Mouse (Mus musculus) midbrain, embryonic 12.5 days (tissue): ENCODE measurements around the gene Emx1. TPM values are rescaled to one million over a fixed set of nuclear protein-coding genes. Genes with fewer than 3 reads are reported as not detected.

Source experiments
- ATAC-seq: fragments of 200-750 bp; cut with Nextera tagmentation; 2 replicates; pipeline ENCODE4 v1.8.0; 2017; ENCODE audit warnings: low read depth, moderate TSS enrichment, moderate library complexity; ENCODE audit not compliant: low FRiP score
- H3K27ac ChIP-seq: fragments of 300-500 bp; sonication (generic); replicated peaks from 2 replicates; pipeline ENCODE4 v1.5.1; 2016; ENCODE audit warnings: mild to moderate bottlenecking
- H3K27me3 ChIP-seq: fragments of 300-500 bp; sonication (generic); 2 replicates; pipeline ENCODE4 v1.6.1; 2016; ENCODE audit warnings: mild to moderate bottlenecking
- H3K36me3 ChIP-seq: fragments of 300-500 bp; sonication (generic); 2 replicates; pipeline ENCODE4 v1.6.1; 2016
- H3K4me1 ChIP-seq: fragments of 300-500 bp; sonication (generic); 2 replicates; pipeline ENCODE4 v1.6.1; 2016
- H3K4me2 ChIP-seq: fragments of 300-500 bp; sonication (generic); replicated peaks from 2 replicates; pipeline ENCODE4 v1.6.1; 2016; ENCODE audit warnings: mild to moderate bottlenecking, moderate library complexity
- H3K4me3 ChIP-seq: fragments of 300-500 bp; sonication (generic); 2 replicates; pipeline ENCODE4 v1.5.1; 2016; ENCODE audit warnings: mild to moderate bottlenecking
- H3K9ac ChIP-seq: fragments of 300-500 bp; sonication (generic); replicated peaks from 2 replicates; pipeline ENCODE4 v1.6.1; 2016; ENCODE audit warnings: mild to moderate bottlenecking, moderate library complexity
- H3K9me3 ChIP-seq: fragments of 300-500 bp; sonication (generic); 2 replicates; pipeline ENCODE4 v1.6.1; 2016; ENCODE audit warnings: mild to moderate bottlenecking
- WGBS: fragments of 180-500 bp; shearing (Covaris S2); methylation state at CpG from one replicate; pipeline ENCODE4 v1.1.7; 2016; 5-methylcytosine and 5-hydroxymethylcytosine counted together
- polyA plus RNA-seq: library from polyadenylated mRNA; unstranded; fragments of >200 nt; fragmentation: Nextera tagmentation; extraction: Ambion mirVana; gene quantifications from 2 replicates; pipeline ENCODE4 v1.2.1, GENCODE M21; 2016

Emx1 gene
- polyA plus RNA-seq, 1 experiment from 2014 or later = 3.3 TPM

GRCm38 (mm10) chr6:85191751-85192440 is 4.7 kb downstream of the Emx1 start:
- Histone ChIP-seq H3K9ac (no peak overlapping the region), H3K9me3 (no peaks in the 10 kb centered on the region), H3K27ac (no peak overlapping the region), H3K27me3 (peaks cover 95% of the 10 kb centered on the region), H3K4me3 (peak overlapping the region; percentile 3; the same call in 1 of the 2 replicates), H3K4me1 (peaks cover 44% of the 10 kb centered on the region), H3K4me2 (peak overlapping the region; percentile 3; the same call in 1 of the 2 replicates), H3K36me3 (no peaks in the 10 kb centered on the region)
- no peak for ATAC-seq
- 19% methylated on average over 9 of the region's 9 CpGs for WGBS

DNA sequence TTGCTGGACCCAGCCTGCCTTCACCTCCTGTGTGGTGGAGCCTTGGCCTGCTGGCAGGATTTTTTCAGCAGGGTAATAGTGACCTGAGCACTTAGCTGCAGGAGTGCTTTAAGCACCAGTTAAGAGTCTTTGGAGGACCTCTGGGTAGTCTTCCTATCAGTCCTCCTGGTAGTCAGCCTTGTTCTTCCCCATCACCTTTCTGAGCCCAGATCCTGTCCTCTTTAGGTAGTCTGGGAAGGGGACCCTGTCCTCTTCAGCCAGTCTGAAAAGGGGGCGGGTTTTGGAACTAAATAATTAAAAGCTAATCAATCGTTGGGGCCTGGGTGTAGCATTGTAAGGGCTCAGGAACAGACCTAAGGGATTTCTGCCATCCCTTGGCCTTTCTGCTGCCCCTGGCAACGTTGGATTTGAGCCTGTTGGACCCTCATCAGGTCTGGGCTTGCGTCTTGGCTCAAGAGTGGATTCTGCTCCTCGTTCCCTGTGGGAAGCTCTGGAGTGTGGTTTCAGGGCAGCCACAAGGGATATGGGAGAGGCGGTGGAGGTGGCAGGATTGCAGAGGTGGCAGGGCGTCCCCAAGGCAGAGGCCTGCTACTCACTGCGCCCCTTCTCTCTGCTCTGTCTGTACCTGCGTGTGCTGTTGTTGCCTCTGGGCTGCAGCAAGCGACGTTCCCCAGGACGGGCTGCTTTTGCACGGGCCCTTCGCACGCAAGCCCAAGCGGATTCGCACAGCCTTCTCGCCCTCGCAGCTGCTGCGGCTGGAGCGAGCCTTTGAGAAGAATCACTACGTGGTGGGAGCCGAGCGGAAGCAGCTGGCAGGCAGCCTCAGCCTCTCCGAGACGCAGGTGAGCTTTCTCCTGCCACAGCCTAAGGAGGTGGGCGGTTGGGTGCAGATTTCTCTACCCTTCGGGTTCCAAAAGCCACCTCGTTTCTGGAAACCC is 6.4 kb downstream of the Emx1 start:
- no peak for ATAC-seq
- Histone ChIP-seq H3K36me3 (no peaks in the 10 kb centered on the region), H3K4me2 (peak overlapping the region; percentile 35), H3K9ac (no peak overlapping the region), H3K4me1 (peaks cover 30% of the 10 kb centered on the region), H3K27me3 (peaks cover 85% of the 10 kb centered on the region), H3K4me3 (peak overlapping the region; percentile 19), H3K27ac (no peak overlapping the region), H3K9me3 (no peaks in the 10 kb centered on the region)
- 3% methylated on average over 29 of the region's 29 CpGs for WGBS

GRCm38 (mm10) chr6:85197951-85198350 is 10.7 kb downstream of the Emx1 start:
- Histone ChIP-seq H3K4me3 (no peak overlapping the region), H3K36me3 (no peaks in the 10 kb centered on the region), H3K4me2 (no peak overlapping the region), H3K4me1 (peaks cover 11% of the 10 kb centered on the region; the same call in 1 of the 2 replicates), H3K27me3 (peaks cover 48% of the 10 kb centered on the region), H3K9ac (no peak overlapping the region), H3K27ac (no peak overlapping the region), H3K9me3 (no peaks in the 10 kb centered on the region)
- ATAC-seq = no peak
- 74% methylated on average over 2 of the region's 2 CpGs for WGBS

- H3K4me2 ChIP-seq = no peak overlapping the region
- no peak overlapping the region for H3K9ac ChIP-seq
- H3K27me3 ChIP-seq = peaks cover 43% of the 10 kb centered on the region; the same call in 1 of the 2 replicates
- no peak overlapping the region for H3K27ac ChIP-seq
- H3K9me3 ChIP-seq = no peaks in the 10 kb centered on the region
- H3K4me3 ChIP-seq = no peak overlapping the region
- ATAC-seq = no peak
- 29% methylated on average over 16 of the region's 16 CpGs for WGBS
- 0 out of 2 replicates have a peak, but pooled peaks cover 7% of the 10 kb centered on the region for H3K4me1 ChIP-seq
- H3K36me3 ChIP-seq = no peaks in the 10 kb centered on the region
Measured at GRCm38 (mm10) chr6:85206182-85206938, 19.1 kb downstream of the Emx1 start.

DNA sequence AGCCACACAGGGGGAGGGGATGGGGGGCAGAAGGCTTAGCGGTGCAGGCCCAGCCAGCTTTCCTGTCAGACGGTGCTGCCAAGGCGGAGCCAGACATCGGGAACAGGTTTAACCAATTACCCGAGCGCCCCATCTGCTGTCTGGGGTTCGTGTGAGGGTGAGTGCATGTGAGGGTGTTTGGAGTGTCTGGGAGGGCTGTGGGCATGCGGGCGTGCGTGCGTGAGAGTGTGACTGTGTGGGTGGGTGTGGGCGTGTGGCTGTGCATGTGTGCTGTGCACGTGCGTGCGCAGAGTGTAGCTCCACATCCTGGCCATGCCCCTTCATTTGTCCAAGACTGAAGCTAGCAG is 19.7 kb downstream of the Emx1 start:
- Histone ChIP-seq H3K27ac (no peak overlapping the region), H3K27me3 (peaks cover 43% of the 10 kb centered on the region; the same call in 1 of the 2 replicates), H3K4me2 (no peak overlapping the region), H3K36me3 (no peaks in the 10 kb centered on the region), H3K9ac (no peak overlapping the region), H3K4me1 (0 out of 2 replicates have a peak, but pooled peaks cover 7% of the 10 kb centered on the region), H3K9me3 (no peaks in the 10 kb centered on the region), H3K4me3 (no peak overlapping the region)
- ATAC-seq = no peak
- WGBS = 47% methylated on average over 15 of the region's 15 CpGs

GRCm38 (mm10) chr6:85207345-85207744 is 20.1 kb downstream of the Emx1 start:
- WGBS = 72% methylated on average over 5 of the region's 5 CpGs
- Histone ChIP-seq H3K4me2 (no peak overlapping the region), H3K27me3 (peaks cover 43% of the 10 kb centered on the region; the same call in 1 of the 2 replicates), H3K9ac (no peak overlapping the region), H3K4me3 (no peak overlapping the region), H3K4me1 (0 out of 2 replicates have a peak, but pooled peaks cover 7% of the 10 kb centered on the region), H3K36me3 (no peaks in the 10 kb centered on the region), H3K27ac (no peak overlapping the region), H3K9me3 (no peaks in the 10 kb centered on the region)
- no peak for ATAC-seq

DNA sequence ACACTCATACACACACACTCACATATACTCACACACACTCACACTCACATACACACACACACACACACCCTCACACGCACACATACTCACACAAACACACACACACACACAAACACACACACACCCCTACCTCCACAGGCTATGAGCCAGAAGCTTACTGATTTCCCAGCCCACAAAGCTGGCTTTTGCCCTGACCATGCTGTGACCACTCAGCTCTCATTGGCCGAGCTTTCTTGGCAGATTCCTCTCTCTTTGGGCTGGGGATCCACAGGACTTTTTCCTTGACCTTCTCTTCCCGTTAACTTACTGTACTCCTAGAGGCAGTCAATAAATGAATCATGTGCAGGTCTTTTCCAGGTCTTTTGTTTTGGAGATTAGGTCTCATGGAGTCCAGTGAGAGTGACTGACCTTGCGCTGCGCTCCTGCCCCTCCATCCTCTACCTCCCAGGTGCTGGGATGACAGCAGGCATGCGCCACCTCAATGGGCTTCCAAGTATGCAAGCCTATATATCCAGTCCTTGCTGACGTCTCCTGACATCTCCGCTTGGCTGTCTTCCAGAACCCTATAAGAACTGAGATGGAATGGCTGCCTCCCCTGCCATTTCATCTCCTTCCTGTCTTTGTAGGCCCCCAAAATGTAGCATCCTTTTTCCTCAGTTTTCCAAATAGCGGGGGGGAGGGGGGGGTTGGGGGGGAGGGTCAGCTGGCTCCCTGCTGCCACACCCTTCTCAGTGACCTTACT is 22.2 kb downstream of the Emx1 start:
- Histone ChIP-seq H3K9ac (no peak overlapping the region), H3K4me3 (no peak overlapping the region), H3K36me3 (no peaks in the 10 kb centered on the region), H3K4me1 (0 out of 2 replicates have a peak, but pooled peaks cover 7% of the 10 kb centered on the region), H3K27me3 (peaks cover 31% of the 10 kb centered on the region; the same call in 1 of the 2 replicates), H3K27ac (no peak overlapping the region), H3K9me3 (no peaks in the 10 kb centered on the region), H3K4me2 (no peak overlapping the region)
- ATAC-seq = no peak
- WGBS = 81% methylated on average over 9 of the region's 9 CpGs

- H3K27me3 ChIP-seq = peaks cover 27% of the 10 kb centered on the region; the same call in 1 of the 2 replicates
- no peak overlapping the region for H3K4me3 ChIP-seq
- no peak overlapping the region for H3K4me2 ChIP-seq
- 50% methylated on average over 1 of the region's 1 CpGs for WGBS
- 0 out of 2 replicates have a peak, but pooled peaks cover 11% of the 10 kb centered on the region for H3K4me1 ChIP-seq
- no peaks in the 10 kb centered on the region for H3K9me3 ChIP-seq
- ATAC-seq = no peak
- H3K36me3 ChIP-seq = no peaks in the 10 kb centered on the region
- H3K27ac ChIP-seq = no peak overlapping the region
- H3K9ac ChIP-seq = no peak overlapping the region
Measured at GRCm38 (mm10) chr6:85210686-85211085, 23.4 kb downstream of the Emx1 start.

- Histone ChIP-seq H3K4me2 (no peak overlapping the region), H3K27me3 (no peaks in the 10 kb centered on the region; the same call in 1 of the 2 replicates), H3K9me3 (no peaks in the 10 kb centered on the region), H3K27ac (no peak overlapping the region), H3K36me3 (no peaks in the 10 kb centered on the region), H3K4me1 (peaks cover 26% of the 10 kb centered on the region), H3K4me3 (no peak overlapping the region), H3K9ac (no peak overlapping the region)
- no peak for ATAC-seq
- WGBS = 73% methylated on average over 4 of the region's 4 CpGs
Measured at GRCm38 (mm10) chr6:85218251-85218650, 31.0 kb downstream of the Emx1 start.

DNA sequence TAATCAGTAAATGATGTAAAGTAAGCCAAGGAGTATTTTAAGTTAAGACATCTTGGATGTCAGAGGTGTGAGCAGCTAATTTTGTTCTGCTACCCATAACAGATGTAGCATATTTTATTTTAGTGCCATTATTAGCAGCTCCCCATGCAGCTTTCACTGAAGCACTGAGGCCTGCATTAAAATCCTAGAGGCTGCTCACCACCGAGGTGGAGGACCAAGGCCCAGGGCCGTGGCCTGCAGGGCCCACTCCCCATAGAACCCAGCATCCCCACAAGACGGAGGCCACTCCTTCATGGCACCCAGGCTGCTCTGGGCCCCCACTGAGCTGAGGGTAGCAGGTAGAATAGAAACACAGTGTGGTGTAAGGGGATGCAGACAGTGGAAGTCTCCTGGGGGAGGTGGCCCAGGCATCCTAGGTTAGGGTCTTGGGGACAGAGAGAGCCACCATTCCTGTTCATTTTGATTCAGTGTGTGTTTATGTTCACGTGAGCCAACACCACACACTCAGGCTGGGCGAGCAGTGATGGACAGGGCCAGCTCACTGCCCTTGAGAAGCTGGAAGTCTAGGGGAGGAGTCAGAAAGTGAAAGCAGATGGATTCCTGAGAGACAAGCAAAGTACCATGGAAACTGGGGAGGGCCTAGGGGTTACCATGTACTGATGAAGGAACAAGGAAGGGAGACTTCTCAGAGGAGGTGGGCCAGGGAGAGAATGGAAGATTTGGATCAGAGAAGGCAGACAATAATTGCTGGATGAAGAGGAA is 31.6 kb downstream of the Emx1 start:
- ATAC-seq = peak; percentile 41; the same call in 1 of the 2 replicates
- Histone ChIP-seq H3K27ac (no peak overlapping the region), H3K36me3 (no peaks in the 10 kb centered on the region), H3K4me1 (peaks cover 33% of the 10 kb centered on the region), H3K4me3 (no peak overlapping the region), H3K27me3 (no peaks in the 10 kb centered on the region; the same call in 1 of the 2 replicates), H3K9ac (no peak overlapping the region), H3K4me2 (no peak overlapping the region), H3K9me3 (no peaks in the 10 kb centered on the region)
- WGBS = 28% methylated on average over 5 of the region's 5 CpGs
